Mouse (Mus musculus): Measurements from ENCODE around the gene Gm17571.

GRCm38 (mm10) chr9:13454651-13455123 is 8.1 kb upstream of the Gm17571 start:
- TF ChIP-seq CTCF (IDR thresholded peaks at IDR 0.05; ENCODE audit: low read depth) (no peak), EP300 (IDR thresholded peaks at IDR 0.05; ENCODE audit: low read depth) (no peak)
